Mouse (Mus musculus): ENCODE data around the gene Ccer1.
A peak's percentile ranks its signal among the peaks of the same experiment; 100 is the strongest.
"Not testable (repeated sequence)": the region's sequence is repeated elsewhere in the genome, so short reads cannot be mapped to it uniquely, and the experiment has no call there.

The Ccer1 gene

GRCm38 (mm10) chr10:97692913-97693312 lies at the start of gene Ccer1:
Gene Ccer1 (plus strand): TSS chr10:97693059.
- DNase-seq (ENCODE audit: low spot score): no peak

- no peak for DNase-seq (ENCODE audit: low spot score)
Measured at GRCm38 (mm10) chr10:97643768-97644167, 49.1 kb upstream of the Ccer1 start, which contains the start of gene Epyc. Gene Epyc (plus strand): TSS chr10:97644068.

DNA sequence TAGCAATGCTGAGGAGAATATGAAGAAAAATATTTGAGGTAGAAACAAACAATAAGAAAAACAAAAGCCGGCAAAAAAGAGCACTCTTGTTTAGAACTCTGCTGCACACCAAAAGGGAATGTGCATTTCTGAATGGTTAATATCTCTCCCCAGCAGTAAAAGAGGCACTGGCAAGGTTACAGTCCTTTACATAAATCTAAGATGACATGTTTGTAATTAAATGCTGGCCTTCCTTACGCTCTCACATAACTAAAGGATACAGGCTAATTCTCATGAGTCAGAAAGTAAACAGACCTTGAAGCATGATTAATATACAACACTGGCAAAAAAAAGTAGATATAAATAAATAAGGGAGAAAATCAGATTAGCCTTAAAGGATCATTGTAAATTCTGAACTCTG lies 42.5 kb upstream of the Ccer1 start:
- no peak for DNase-seq (ENCODE audit: low spot score)

DNA sequence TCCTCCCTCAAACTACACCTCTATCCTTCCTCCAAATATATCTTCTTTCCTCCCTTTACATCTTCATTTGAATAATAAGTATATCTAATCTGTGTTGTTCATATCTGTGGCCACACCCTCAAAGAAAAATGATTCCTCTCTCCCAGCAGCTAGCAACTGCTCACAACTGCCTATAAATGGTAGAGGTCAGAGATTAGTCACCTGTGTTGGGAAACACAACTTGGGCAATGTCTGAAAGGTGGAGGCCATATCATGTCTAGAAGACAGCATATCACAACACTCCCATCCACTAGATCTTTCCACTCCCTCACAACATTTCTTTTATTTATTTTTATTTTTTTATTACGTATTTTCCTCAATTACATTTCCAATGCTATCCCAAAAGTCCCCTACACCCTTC lies 33.4 kb upstream of the Ccer1 start:
- DNase-seq (ENCODE audit: low spot score): no peak

- no peak for DNase-seq (ENCODE audit: low spot score)
Measured at GRCm38 (mm10) chr10:97668656-97669055, 24.2 kb upstream of the Ccer1 start.

DNA sequence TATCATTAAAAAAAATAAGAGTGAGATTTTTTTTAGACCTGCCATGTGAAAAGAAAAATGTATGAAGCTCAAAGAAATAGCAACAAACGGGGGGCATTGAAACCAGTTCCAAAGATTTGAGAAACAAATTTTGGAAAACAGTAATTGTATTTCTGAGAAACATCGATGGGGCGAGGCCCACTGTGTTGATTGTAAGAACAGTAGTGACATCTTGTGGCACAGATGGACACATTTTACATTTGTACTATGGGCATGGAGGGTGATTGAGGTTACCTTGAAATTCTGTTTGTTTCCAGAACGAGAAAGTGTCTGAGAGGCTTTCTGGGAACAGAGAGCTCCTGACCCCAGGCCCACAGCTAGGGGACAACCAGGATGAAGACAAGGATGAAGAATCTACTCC lies 22.7 kb upstream of the Ccer1 start:
- DNase-seq (ENCODE audit: low spot score): peak; percentile 41

DNA sequence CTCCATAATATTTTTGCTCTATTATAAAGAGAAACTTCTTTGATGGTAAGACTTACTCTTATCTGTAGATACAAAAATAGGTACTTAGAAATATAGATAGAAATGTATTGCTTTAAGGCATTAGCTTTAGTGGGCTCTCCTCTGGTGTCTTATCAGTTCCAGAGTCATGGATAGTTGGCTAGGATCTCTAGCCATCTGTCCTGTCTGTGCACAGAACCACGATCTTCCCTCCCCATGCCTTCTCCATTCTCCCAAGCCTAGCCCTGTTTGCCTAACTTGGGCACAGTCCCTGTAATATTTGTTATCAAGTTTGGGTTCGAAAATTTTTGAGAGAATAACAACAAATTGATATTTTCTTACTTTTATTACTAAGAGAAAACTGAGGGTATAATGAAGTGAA lies 19.6 kb upstream of the Ccer1 start:
- DNase-seq (ENCODE audit: low spot score): no peak

DNA sequence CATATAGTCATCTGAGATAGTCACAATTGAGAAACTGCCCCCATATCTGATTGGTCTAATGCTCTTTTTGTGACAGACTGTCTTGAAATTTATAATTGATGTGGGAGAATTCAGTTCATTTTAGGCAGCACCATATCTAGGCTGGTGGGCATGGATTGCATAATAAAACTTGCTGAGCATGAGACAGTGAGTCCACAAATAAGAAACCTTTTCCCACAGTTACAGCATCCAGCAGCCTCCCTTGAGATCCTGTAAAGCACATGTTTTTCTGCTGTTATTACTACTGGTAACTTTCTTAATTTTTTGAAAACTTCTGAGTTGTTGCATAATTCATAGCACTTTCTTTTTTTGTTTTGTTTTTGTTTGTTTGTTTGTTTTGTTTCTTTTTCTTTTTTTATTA lies 9.9 kb upstream of the Ccer1 start:
- DNase-seq (ENCODE audit: low spot score): no peak

DNA sequence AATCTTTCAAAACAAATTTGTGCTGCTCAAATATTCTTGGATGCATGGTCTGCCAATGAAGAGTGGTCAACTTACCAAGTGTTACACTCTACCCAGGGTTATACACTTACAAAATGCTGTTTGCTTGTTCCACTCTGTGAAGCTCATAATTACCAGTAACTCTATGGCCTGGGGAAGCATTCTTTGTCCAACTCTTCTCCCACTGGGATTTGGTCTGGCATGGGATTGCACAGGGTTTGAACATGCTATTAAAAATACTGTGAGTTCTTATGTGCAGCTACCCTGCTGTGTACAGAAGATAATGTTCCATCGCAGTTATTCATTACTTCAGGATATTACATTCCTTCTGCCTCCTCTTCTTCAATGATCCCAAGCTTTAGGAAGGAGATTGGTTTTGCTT lies 5.7 kb upstream of the Ccer1 start:
- DNase-seq (ENCODE audit: low spot score): no peak

DNA sequence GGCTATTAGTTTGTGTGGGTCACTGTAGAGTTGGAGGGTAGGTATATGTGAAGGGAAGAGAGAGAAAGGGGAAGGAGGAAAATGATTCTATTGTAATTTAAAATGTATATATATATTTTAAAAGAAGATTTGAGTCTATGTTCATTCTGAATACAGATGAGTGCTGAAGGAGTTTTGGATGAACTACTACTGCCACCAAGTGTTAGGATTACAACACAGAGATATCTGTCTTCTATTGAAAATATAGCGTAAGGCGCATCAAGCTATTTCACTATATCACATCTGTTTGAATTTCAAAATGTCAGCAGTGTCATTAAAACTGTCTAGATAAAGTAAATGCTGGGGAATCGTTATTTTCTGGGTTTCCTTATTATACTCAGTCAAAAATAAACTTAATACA lies 3.4 kb upstream of the Ccer1 start:
- DNase-seq (ENCODE audit: low spot score): no peak

DNA sequence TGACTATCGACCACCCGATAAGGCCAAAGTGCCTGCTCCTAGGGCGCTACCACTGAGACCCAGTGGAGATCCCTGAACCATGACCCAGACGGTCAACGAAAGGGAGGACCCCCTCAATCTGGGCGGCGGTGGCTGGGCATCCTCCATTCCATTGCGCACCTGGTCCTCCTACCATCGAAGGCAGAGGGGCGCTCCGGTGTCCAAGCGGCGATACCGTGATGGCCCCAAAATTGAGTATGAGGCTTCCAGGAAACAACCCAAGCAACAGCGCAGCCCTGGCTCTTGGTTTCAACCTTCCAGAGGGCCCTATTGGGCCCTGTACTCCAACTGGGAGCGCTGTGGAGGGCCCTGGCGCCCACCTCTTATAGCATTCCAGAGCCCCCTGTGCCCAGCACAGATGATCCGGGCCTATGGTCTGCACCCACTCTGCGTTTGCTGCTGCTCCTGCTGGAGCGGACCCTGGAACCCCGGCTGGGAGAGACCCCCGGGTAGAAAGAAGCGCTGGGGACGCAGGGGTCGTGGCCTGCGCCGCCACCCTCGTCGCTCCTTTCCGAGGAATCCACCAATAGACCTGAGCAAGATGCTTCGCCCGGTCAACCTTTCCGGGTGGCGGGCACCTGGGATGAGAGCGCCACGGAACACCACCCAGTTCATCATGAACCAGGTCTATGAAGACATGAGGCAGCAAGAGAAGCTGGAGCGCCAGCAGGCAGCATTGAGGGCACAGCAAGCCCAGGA lies 708 bp downstream of the Ccer1 start:
- no peak for DNase-seq (ENCODE audit: low spot score)

GRCm38 (mm10) chr10:97702321-97702720 lies 9.5 kb downstream of the Ccer1 start:
- DNase-seq (ENCODE audit: low spot score): no peak

DNA sequence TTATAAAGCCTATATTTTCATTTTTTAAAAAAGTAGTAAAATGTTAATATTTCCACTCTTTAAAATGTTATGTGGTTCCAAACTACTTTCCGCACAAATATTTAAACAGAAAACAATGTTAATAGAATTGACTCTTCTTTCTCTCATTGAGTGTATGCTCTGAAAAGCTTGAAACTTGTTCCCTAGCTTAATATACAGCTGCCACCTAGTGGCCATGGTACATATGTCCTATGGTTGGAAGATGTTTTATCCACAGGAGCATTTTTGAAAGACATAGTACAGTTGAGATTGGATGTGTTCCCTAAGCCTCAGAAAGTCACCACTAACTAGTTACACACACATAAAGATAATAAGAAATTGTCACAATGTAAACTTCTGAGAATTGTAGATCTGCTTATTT lies 11.7 kb downstream of the Ccer1 start:
- no peak for DNase-seq (ENCODE audit: low spot score)

GRCm38 (mm10) chr10:97712687-97713086 lies 19.8 kb downstream of the Ccer1 start:
- no peak for DNase-seq (ENCODE audit: low spot score)

- DNase-seq (ENCODE audit: low spot score): no peak
Measured at GRCm38 (mm10) chr10:97714584-97714983, 21.7 kb downstream of the Ccer1 start.

- no peak for DNase-seq (ENCODE audit: low spot score)
Measured at GRCm38 (mm10) chr10:97715289-97715906, 22.5 kb downstream of the Ccer1 start.

DNA sequence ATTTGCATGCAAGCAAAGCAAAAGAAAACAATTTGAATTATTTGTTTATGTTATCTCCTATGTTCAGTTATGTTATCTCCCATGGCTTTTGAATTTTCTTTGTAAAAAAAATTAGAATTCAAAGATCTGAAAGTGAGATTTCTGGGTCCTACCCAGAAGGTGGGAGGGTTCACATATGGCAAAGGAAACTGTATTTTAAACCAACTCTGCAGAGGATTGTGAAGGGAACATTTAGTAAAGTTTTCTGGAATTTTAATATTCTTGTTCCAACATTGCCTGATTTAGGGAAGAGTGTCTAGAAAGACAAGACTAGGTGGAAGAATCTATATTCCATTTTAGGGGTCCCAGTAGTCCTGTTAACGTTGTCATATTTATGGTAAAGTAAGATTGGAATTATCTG lies 24.4 kb downstream of the Ccer1 start:
- no peak for DNase-seq (ENCODE audit: low spot score)

DNA sequence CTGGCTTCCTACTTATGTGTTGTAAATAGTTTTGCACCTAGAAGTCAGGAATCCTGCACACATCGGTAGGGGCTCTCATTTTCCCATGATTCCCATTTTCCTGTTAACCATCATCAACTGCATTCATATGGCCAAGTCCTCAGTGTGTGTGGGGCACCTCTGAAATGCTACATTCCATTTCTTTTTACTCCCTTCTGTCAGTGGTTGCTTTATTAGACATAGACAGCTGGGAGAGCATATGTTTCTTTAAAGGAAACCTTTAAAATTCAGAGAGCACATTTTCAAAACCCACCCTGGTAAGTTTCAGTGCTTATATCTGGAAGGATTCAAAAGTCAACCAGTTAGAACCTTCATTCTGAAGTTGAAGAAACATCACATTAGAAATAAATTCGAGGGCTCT lies 25.2 kb downstream of the Ccer1 start:
- DNase-seq (ENCODE audit: low spot score): no peak

DNA sequence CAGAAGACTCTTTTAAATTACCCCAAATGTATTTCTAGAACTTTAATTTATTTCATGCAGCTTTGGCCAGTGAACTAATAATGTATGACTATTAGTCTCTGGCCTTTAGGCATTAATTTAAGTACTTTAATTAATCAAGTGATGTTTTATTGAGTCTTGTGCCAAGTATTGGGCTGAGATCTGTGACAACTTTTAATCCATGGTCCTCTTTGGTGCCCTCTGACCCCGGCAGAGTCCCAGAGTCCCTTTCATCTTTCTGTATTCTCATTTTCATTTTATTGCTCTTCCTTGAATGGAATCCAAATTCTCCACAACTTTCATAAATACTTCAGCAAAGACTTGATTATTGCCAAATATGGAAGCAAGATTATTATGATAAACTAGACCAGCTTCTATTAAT lies 27.8 kb downstream of the Ccer1 start:
- DNase-seq (ENCODE audit: low spot score): no peak

- no peak for DNase-seq (ENCODE audit: low spot score)
Measured at GRCm38 (mm10) chr10:97722709-97723108, 29.9 kb downstream of the Ccer1 start.

DNA sequence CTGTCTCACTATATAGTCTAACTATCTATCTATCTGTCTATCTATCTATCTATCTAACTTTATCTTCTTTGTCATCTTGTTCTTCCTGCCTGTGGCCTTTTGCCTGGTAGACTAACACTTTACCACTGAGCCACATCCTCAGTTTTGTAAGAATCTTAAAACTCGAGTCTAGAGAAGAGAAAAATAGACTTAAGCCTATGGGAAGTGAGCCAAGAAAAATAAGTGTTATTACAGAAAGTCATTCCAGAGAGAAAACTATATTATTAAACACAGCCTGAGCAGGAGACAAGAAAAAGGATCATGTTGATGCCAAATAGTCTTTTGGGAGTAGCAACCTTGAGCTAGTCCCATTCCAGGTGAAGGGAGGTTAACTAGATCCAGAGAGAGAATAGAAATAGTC lies 33.1 kb downstream of the Ccer1 start:
- DNase-seq (ENCODE audit: low spot score): no peak

GRCm38 (mm10) chr10:97726655-97727054 lies 33.8 kb downstream of the Ccer1 start, which contains the start of gene C030005K15Rik:
Gene C030005K15Rik (minus strand): TSS chr10:97726755.
- DNase-seq (ENCODE audit: low spot score): not testable (repeated sequence)
